Comparison of ENCODE assay signal across 8 mouse cellular contexts in the genomic region with DNA sequence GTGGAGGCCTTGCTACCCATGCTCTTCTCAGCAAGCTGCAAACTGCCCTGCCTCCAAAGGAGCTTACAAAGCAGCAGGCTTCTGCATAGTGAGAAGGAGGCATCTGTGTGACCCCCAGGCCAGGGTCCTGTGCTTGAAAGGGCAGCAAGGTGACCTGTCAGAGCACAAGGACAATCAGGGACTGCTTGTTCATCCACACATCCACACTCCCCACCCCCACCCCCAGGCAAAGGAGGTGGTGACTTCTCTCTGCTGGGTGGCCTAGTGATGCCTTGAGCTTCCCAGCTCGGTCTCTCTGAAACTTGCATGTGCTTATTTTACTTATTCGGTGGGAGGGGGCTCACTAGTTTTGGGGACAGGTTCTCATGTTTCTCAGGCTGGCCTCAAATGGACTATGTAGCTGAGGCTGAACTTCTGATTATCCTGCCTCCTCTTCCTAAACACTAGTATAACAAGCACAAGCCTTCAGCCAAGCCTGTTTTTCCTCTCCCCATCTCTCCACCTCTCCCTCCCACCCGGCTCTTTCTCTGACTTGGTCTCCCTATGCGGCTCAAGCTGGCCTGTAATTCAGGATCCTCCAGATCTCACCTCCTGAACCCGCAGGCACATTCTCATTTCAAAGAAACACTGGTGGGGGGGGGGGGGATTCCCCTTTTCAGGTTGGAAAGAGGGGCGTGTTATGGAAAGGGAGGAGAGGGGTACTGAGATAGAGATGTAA. TPM values are rescaled to one million over a fixed set of nuclear protein-coding genes. Genes with fewer than 3 reads are reported as not detected.
DNase-seq lines count a peak whose midpoint lies in the region; ATAC-seq and TF ChIP-seq lines count a peak whose summit lies in the region.

No protein-coding gene starts in this region.

- H3K27ac ChIP-seq in forebrain, embryonic 13.5 days, result no peak overlapping the region
- no peak overlapping the region for H3K27ac ChIP-seq in forebrain, embryonic 16.5 days (ENCODE audit: low read length)
- 0 out of 2 replicates have a peak overlapping the region, but pooled peaks have one; percentile 57 for H3K27ac ChIP-seq in embryonic facial prominence, embryonic 14.5 days (replicated peaks; ENCODE audit: low read depth, low read length)
- peak overlapping the region; percentile 42; the same call in 1 of the 2 replicates for H3K27ac ChIP-seq in midbrain, embryonic 12.5 days (replicated peaks)

- no peak overlapping the region for H3K4me2 ChIP-seq in forebrain, embryonic 13.5 days
- H3K4me2 ChIP-seq in forebrain, embryonic 16.5 days (ENCODE audit: low read length), result no peak overlapping the region
- H3K4me2 ChIP-seq in embryonic facial prominence, embryonic 14.5 days (ENCODE audit: low read depth, low read length), result peak overlapping the region; percentile 57; the same call in 1 of the 2 replicates
- H3K4me2 ChIP-seq in midbrain, embryonic 12.5 days (replicated peaks), result peak overlapping the region; percentile 9; the same call in 1 of the 2 replicates

- H3K4me3 ChIP-seq in forebrain, embryonic 13.5 days, result no peak overlapping the region
- H3K4me3 ChIP-seq in forebrain, embryonic 16.5 days (replicated peaks; ENCODE audit: low read length), result no peak overlapping the region
- peak overlapping the region; percentile 69; the same call in 1 of the 2 replicates for H3K4me3 ChIP-seq in E14TG2a.4 (replicated peaks; ENCODE audit: low read length)
- H3K4me3 ChIP-seq in embryonic facial prominence, embryonic 14.5 days (ENCODE audit: low read depth, low read length), result no peak overlapping the region
- no peak overlapping the region for H3K4me3 ChIP-seq in midbrain, embryonic 12.5 days

- H3K36me3 ChIP-seq in forebrain, embryonic 13.5 days (ENCODE audit: poor library complexity, severe bottlenecking), result no peaks in the 10 kb centered on the region
- H3K36me3 ChIP-seq in forebrain, embryonic 16.5 days (ENCODE audit: control insufficient read depth, insufficient read depth), result no peaks in the 10 kb centered on the region
- no peaks in the 10 kb centered on the region for H3K36me3 ChIP-seq in E14TG2a.4 (ENCODE audit: insufficient read depth, low read length)
- no peaks in the 10 kb centered on the region for H3K36me3 ChIP-seq in embryonic facial prominence, embryonic 14.5 days (ENCODE audit: control insufficient read depth, insufficient read depth, low read length)
- no peaks in the 10 kb centered on the region for H3K36me3 ChIP-seq in midbrain, embryonic 12.5 days

- peaks cover 7% of the 10 kb centered on the region for H3K4me1 ChIP-seq in forebrain, embryonic 13.5 days
- H3K4me1 ChIP-seq in forebrain, embryonic 16.5 days (replicated peaks; ENCODE audit: control insufficient read depth, insufficient read depth, low read length), result peaks cover 8% of the 10 kb centered on the region
- H3K4me1 ChIP-seq in E14TG2a.4 (replicated peaks; ENCODE audit: low read depth, low read length), result peaks cover 31% of the 10 kb centered on the region
- peaks cover 16% of the 10 kb centered on the region for H3K4me1 ChIP-seq in embryonic facial prominence, embryonic 14.5 days (ENCODE audit: control insufficient read depth, insufficient read depth, low read length)
- peaks cover 20% of the 10 kb centered on the region for H3K4me1 ChIP-seq in midbrain, embryonic 12.5 days

- peak; percentile 47 for DNase-seq in embryonic facial prominence, embryonic 14.5 days (ENCODE audit: low spot score)
- DNase-seq in ovary, postnatal 14 days (ENCODE audit: low spot score), result no peak
- no peak for DNase-seq in layer of hippocampus, postnatal 36 days
- DNase-seq in thymus, adult 18-20 months, result no peak

- no peaks in the 10 kb centered on the region for H3K27me3 ChIP-seq in forebrain, embryonic 13.5 days
- no peaks in the 10 kb centered on the region for H3K27me3 ChIP-seq in forebrain, embryonic 16.5 days (replicated peaks; ENCODE audit: control insufficient read depth, insufficient read depth, low read length)
- peaks cover 24% of the 10 kb centered on the region for H3K27me3 ChIP-seq in E14TG2a.4 (ENCODE audit: insufficient read depth, low read length)
- no peaks in the 10 kb centered on the region for H3K27me3 ChIP-seq in embryonic facial prominence, embryonic 14.5 days (replicated peaks; ENCODE audit: control insufficient read depth, insufficient read depth, low read length)
- no peaks in the 10 kb centered on the region for H3K27me3 ChIP-seq in midbrain, embryonic 12.5 days

- WGBS in forebrain, embryonic 13.5 days, result 13% methylated on average over 6 of the region's 6 CpGs
- 23% methylated on average over 6 of the region's 6 CpGs for WGBS in forebrain, embryonic 16.5 days
- 11% methylated on average over 6 of the region's 6 CpGs for WGBS in embryonic facial prominence, embryonic 14.5 days
- WGBS in midbrain, embryonic 12.5 days, result 6% methylated on average over 6 of the region's 6 CpGs

- no peak for TF ChIP-seq CTCF in E14TG2a.4 (conservative IDR thresholded peaks at IDR 0.05; ENCODE audit: low read length)

- ATAC-seq in forebrain, embryonic 13.5 days, result peak; percentile 30; the same call in 1 of the 2 replicates
- ATAC-seq in forebrain, embryonic 16.5 days, result no peak
- no peak for ATAC-seq in embryonic facial prominence, embryonic 14.5 days (ENCODE audit: low read depth)
- ATAC-seq in midbrain, embryonic 12.5 days (ENCODE audit: low FRiP score, low read depth), result peak; percentile 32

- no peak overlapping the region for H3K9ac ChIP-seq in forebrain, embryonic 13.5 days
- H3K9ac ChIP-seq in forebrain, embryonic 16.5 days (replicated peaks; ENCODE audit: low read depth, low read length), result no peak overlapping the region
- H3K9ac ChIP-seq in embryonic facial prominence, embryonic 14.5 days (ENCODE audit: low read depth, low read length), result no peak overlapping the region
- no peak overlapping the region for H3K9ac ChIP-seq in midbrain, embryonic 12.5 days (replicated peaks)

- H3K9me3 ChIP-seq in forebrain, embryonic 13.5 days (replicated peaks), result no peaks in the 10 kb centered on the region
- H3K9me3 ChIP-seq in forebrain, embryonic 16.5 days (ENCODE audit: control insufficient read depth, low read length), result no peaks in the 10 kb centered on the region
- H3K9me3 ChIP-seq in E14TG2a.4 (ENCODE audit: low read length), result peaks cover 3% of the 10 kb centered on the region
- no peaks in the 10 kb centered on the region for H3K9me3 ChIP-seq in embryonic facial prominence, embryonic 14.5 days (ENCODE audit: control insufficient read depth, low read length)
- H3K9me3 ChIP-seq in midbrain, embryonic 12.5 days, result no peaks in the 10 kb centered on the region

RNA-seq across cellular contexts. Expression of a gene that starts 56.4 kb away (rescaled TPM):
- 115 and 120 TPM in 2 replicates for polyA plus RNA-seq in forebrain, embryonic 13.5 days (2015; fragmentation: Nextera tagmentation; extraction: Ambion mirVana)
- polyA plus RNA-seq in forebrain, embryonic 16.5 days (2015; fragmentation: Nextera tagmentation; extraction: Ambion mirVana), result 216 and 228 TPM in 2 replicates
- polyA plus RNA-seq in embryonic facial prominence, embryonic 14.5 days (2014; fragmentation: Nextera tagmentation; extraction: Ambion mirVana), result 34.1 and 43.5 TPM in 2 replicates
- 81.6 and 84.4 TPM in 2 replicates for polyA plus RNA-seq in midbrain, embryonic 12.5 days (2016; fragmentation: Nextera tagmentation; extraction: Ambion mirVana)
- 100 to 1,000 TPM; 548 to 589 TPM for total RNA-seq in layer of hippocampus, postnatal 36 days (2021)

RNA-seq across cellular contexts. Expression of a gene that starts 60.0 kb away (rescaled TPM):
- polyA plus RNA-seq in forebrain, embryonic 13.5 days (2015; fragmentation: Nextera tagmentation; extraction: Ambion mirVana), result 10.0 and 18.2 TPM in 2 replicates
- 16.9 and 23.4 TPM in 2 replicates for polyA plus RNA-seq in forebrain, embryonic 16.5 days (2015; fragmentation: Nextera tagmentation; extraction: Ambion mirVana)
- 2.4 and 2.6 TPM in 2 replicates for polyA plus RNA-seq in embryonic facial prominence, embryonic 14.5 days (2014; fragmentation: Nextera tagmentation; extraction: Ambion mirVana)
- polyA plus RNA-seq in midbrain, embryonic 12.5 days (2016; fragmentation: Nextera tagmentation; extraction: Ambion mirVana), result 10.9 and 13.5 TPM in 2 replicates
- total RNA-seq in layer of hippocampus, postnatal 36 days (2021), result 100 to 1,000 TPM; 172 to 185 TPM

Comparison
In these comparisons a context has a peak if more than half of its experiments do, and no peak if none do; other contexts are left out.
1. ATAC-seq: peak in forebrain, embryonic 13.5 days (single experiment) and midbrain, embryonic 12.5 days (single experiment); none in forebrain, embryonic 16.5 days (single experiment) and embryonic facial prominence, embryonic 14.5 days (single experiment).
2. H3K27ac ChIP-seq: peak in embryonic facial prominence, embryonic 14.5 days (single experiment) and midbrain, embryonic 12.5 days (single experiment); none in forebrain, embryonic 13.5 days (single experiment) and forebrain, embryonic 16.5 days (single experiment).
3. H3K4me2 ChIP-seq: peak in embryonic facial prominence, embryonic 14.5 days (single experiment) and midbrain, embryonic 12.5 days (single experiment); none in forebrain, embryonic 13.5 days (single experiment) and forebrain, embryonic 16.5 days (single experiment).